ENCODE assay signal across 9 mouse cellular contexts in the genomic region with DNA sequence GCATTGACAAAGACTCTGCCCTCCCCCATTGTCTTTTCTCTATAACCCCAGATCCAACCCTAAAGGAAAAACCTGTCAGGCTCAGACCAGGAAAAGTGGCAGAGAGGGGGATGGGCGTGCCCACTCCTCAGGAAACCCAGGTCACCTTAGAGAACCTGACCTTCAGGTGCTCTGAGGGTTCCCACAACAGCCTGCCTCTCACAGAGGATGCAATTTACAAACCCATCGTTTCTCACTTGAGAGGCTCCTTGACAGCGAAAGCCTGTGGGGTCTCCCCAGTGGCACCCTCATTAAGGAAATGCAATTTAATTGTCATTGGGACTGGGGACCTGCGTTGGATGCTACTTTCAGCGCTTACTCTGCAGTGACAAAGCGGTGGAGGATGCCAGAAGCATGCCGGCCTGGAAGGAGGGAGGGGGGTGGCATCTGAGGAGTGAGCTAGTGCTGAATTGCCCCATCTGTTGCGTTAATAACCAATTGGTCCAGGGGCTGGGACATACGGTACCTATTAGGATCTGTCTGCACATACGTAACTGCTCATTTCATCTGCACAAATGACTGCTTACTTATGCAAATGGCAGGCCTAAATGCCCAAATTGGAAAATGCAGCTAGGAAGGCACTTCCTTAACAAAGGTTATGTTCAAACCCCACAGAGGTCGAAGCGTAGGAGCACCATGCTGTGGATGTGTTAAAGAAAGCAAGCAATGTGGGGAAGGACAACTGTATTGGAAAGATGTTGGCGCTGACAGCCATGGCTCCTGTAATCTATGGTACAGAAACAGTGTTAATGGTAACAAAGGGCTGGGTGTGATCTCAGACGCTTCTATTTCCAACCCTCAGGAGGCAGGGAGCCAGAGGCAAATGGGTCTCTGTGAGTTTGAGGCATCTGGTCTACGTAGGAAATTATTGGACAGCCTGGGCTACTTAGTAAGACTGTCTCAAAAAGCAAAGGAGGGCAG. TPM values are rescaled to one million over a fixed set of nuclear protein-coding genes. Genes with fewer than 3 reads are reported as not detected.
DNase-seq lines count a peak whose midpoint lies in the region; ATAC-seq lines count a peak whose summit lies in the region.
"Had no signal": no experiment of that assay in that cellular context is flagged by ENCODE, and none has a peak within 500 bp of the region (broad histone marks: within the 10 kb centered on the region; RNA-seq: fewer than 3 reads in every experiment).

No protein-coding gene starts in this region.

- H3K4me3 ChIP-seq in forebrain, embryonic 13.5 days: no peak overlapping the region
- no peak overlapping the region for H3K4me3 ChIP-seq in neural tube, embryonic 14.5 days (ENCODE audit: low read depth, low read length)
- H3K4me3 ChIP-seq: heart, embryonic 13.5 days had no signal

- ATAC-seq in forebrain, embryonic 13.5 days: peak; percentile 95
- peak; percentile 85 for ATAC-seq in neural tube, embryonic 14.5 days (ENCODE audit: low read depth)
- ATAC-seq in megakaryocyte-erythroid progenitor cell, adult 5-6 weeks (replicated peaks; ENCODE audit: low FRiP score, low TSS enrichment, poor library complexity, severe bottlenecking): no peak

- H3K4me1 ChIP-seq in forebrain, embryonic 13.5 days: peaks cover 56% of the 10 kb centered on the region
- H3K4me1 ChIP-seq in neural tube, embryonic 14.5 days (ENCODE audit: control insufficient read depth, insufficient read depth, low read length): peaks cover 24% of the 10 kb centered on the region

- no peak overlapping the region for H3K4me2 ChIP-seq in forebrain, embryonic 13.5 days
- no peak overlapping the region for H3K4me2 ChIP-seq in neural tube, embryonic 14.5 days (ENCODE audit: low read depth, low read length)
- H3K4me2 ChIP-seq: heart, embryonic 13.5 days had no signal

- H3K9me3 ChIP-seq in forebrain, embryonic 13.5 days (replicated peaks): no peaks in the 10 kb centered on the region
- H3K9me3 ChIP-seq in neural tube, embryonic 14.5 days (ENCODE audit: control insufficient read depth, low read length): no peaks in the 10 kb centered on the region
- H3K9me3 ChIP-seq: heart, embryonic 13.5 days had no signal

- peak overlapping the region; percentile 87 for H3K27ac ChIP-seq in forebrain, embryonic 13.5 days
- peak overlapping the region; percentile 65; the same call in 1 of the 2 replicates for H3K27ac ChIP-seq in neural tube, embryonic 14.5 days (ENCODE audit: low read depth, low read length)
- H3K27ac ChIP-seq: heart, embryonic 13.5 days had no signal

- no peak overlapping the region for H3K9ac ChIP-seq in forebrain, embryonic 13.5 days
- H3K9ac ChIP-seq in neural tube, embryonic 14.5 days (replicated peaks; ENCODE audit: low read depth, low read length): no peak overlapping the region
- H3K9ac ChIP-seq: heart, embryonic 13.5 days had no signal

- 32% methylated on average over 15 of the region's 15 CpGs for WGBS in forebrain, embryonic 13.5 days
- 30% methylated on average over 15 of the region's 15 CpGs for WGBS in neural tube, embryonic 14.5 days

- no peaks in the 10 kb centered on the region for H3K36me3 ChIP-seq in forebrain, embryonic 13.5 days (ENCODE audit: poor library complexity, severe bottlenecking)
- H3K36me3 ChIP-seq in neural tube, embryonic 14.5 days (ENCODE audit: control insufficient read depth, insufficient read depth, low read length): no peaks in the 10 kb centered on the region
- H3K36me3 ChIP-seq: heart, embryonic 13.5 days had no signal

- peak; percentile 45 for DNase-seq in layer of hippocampus, adult 11-12 months (ENCODE audit: low spot score)
- no peak for DNase-seq in layer of hippocampus, adult 9-10 months (ENCODE audit: low spot score)
- peak; percentile 62 for DNase-seq in layer of hippocampus, adult 9-11 months
- DNase-seq in adrenal gland, adult 2 months: no peak

- H3K27me3 ChIP-seq in forebrain, embryonic 13.5 days: no peaks in the 10 kb centered on the region
- H3K27me3 ChIP-seq in neural tube, embryonic 14.5 days (ENCODE audit: control insufficient read depth, insufficient read depth, low read length): no peaks in the 10 kb centered on the region

RNA-seq across cellular contexts. Expression of a gene that starts 58.2 kb away (rescaled TPM):
- polyA plus RNA-seq in forebrain, embryonic 13.5 days (2015; fragmentation: Nextera tagmentation; extraction: Ambion mirVana): not detected in 2 replicates
- 0.05 TPM in 1 of 2 replicates, not detected in the other for polyA plus RNA-seq in neural tube, embryonic 14.5 days (2014; fragmentation: Nextera tagmentation; extraction: Ambion mirVana)
- total RNA-seq in megakaryocyte-erythroid progenitor cell, adult 5-6 weeks (2014; fragmentation: Nextera tagmentation): not detected in 2 replicates
- total RNA-seq in megakaryocyte-erythroid progenitor cell, adult 5-6 weeks (2017): 0.19 TPM in 1 of 2 replicates, not detected in the other
- under 1 TPM; 0.26 to 0.31 TPM for total RNA-seq in adrenal gland, adult 2 months (2021)
- 0.69 TPM in 1 of 2 replicates, not detected in the other for polyA plus RNA-seq in adrenal gland, adult 2 months (2012; rRNA removed)
- total RNA-seq: left cerebral cortex, adult 18-20 months had no signal

Comparison
In these comparisons a context has a peak if more than half of its experiments do, and no peak if none do; other contexts are left out.
1. DNase-seq: peak in layer of hippocampus, adult 11-12 months (single experiment) and layer of hippocampus, adult 9-11 months (single experiment); none in layer of hippocampus, adult 9-10 months (single experiment) and adrenal gland, adult 2 months (single experiment).